Mouse (Mus musculus) activated CD4-positive, CD25-positive, alpha-beta regulatory T cell, adult 4 months (primary cell): ENCODE results near the gene Apobec3. TPM values are rescaled to one million over a fixed set of nuclear protein-coding genes. Genes with fewer than 3 reads are reported as not detected.
A peak's percentile ranks its signal among the peaks of the same experiment; 100 is the strongest.

Experiments used
- ATAC-seq: one replicate; pipeline ENCODE4 v1.8.0; 2017
- polyA plus RNA-seq, 2 experiments: library from polyadenylated mRNA; unstranded; fragments of 100-300 nt; shearing (Covaris generic); gene quantifications; one replicate each; pipeline ENCODE4 v1.2.1; 2017

Gene Apobec3
- polyA plus RNA-seq, 2 experiments from 2014 or later, result 505 to 519 TPM

DNA sequence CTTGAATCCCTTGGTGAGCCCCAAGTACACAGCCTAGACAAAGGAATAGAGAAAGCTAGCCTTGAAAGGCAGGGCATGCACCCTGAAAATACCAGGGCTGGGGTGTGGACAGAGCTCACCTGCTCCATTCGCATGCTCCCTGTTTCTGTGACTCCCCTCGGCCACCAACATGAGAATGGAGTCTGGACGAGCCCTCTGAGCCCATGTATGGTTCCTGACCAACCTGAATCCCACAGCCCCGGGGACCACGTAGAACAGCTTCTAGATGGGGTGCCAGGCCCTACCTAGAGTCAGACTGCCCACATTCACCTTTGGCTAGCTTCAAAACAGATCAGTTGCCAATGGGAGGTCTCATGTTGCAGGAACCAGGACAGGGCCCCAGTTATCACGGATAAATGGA, 59.8 kb downstream of the Apobec3 start:
- ATAC-seq, result no peak

DNA sequence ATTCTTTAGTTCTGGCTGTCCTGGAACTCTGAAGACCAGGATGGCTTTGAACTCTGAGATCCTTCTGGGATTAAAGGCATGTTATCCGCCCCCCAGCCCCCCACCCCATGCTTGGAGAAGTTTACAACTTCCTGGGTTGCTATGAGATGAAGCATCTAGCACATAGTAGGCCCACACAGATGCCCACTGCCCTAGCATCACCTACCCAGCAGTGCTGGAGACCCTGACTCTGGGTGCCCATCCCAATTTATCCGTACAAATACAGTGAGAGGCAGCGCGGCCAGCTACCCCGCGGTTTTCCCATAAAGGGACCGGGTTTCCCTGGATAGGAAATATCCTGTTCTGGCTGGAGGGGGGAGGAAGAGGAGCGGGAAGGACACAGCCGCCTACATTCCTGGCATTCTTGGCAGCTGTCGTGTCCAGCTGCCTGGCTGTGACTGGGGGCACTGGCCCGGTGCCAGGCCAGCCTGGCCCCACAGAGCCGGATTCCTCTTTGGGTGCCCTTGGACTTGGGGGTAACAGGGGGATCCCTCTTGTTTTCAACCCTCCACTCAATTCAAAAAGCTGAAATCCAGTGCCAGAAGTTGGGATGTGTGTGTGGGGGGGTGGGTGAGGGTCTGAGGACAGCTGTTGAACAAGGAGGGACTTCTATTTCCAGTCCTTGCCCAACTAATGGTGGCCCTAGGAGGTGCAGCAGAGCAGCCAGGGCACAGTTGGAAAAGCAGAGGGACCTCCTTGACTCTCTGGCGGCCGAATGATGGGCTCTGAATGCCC, 60.5 kb downstream of the Apobec3 start:
- ATAC-seq, result no peak

DNA sequence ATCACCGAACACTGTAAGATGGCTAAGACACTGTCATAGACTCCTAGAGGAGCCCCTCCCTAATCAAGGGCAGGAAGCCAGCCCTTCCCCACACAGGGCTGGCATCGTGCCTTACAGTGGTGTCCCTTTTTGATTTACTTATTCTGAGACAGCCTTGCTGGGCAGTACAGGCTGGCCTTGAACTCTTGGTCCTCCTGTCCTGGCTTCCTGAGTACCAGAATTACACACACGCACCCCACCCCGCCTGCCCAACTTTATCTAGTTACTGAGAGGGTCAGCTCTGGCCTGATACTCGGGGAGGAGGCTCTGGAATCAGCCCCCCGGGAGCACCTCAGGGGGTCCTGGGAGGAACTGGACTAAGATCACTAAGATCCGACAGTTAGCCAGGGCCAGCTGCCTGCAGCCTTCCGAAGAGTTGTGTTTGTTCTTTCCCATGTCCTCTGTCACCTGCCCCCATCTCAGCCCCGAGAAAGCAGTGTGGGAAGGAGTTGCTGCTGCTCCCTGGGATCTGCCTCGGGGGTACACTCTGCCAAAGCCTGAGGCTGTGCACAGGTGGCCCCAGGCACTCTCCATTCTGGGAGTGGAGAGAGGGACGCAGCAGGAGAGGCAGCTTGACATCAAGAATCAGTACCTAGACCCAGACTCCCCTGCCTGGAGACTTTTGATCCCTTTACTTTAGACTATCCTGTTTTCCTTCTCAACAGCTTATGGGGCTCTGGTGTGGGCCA, 61.2 kb downstream of the Apobec3 start:
- ATAC-seq, result no peak

- no peak for ATAC-seq
Observed at GRCm38 (mm10) chr15:79953470-79953869, 62.0 kb downstream of the Apobec3 start.

GRCm38 (mm10) chr15:79956559-79956958, 65.1 kb downstream of the Apobec3 start:
- peak; percentile 97 for ATAC-seq

GRCm38 (mm10) chr15:79958418-79958817, 67.0 kb downstream of the Apobec3 start:
- no peak for ATAC-seq

GRCm38 (mm10) chr15:79961366-79961921, 70.0 kb downstream of the Apobec3 start:
- no peak for ATAC-seq

- no peak for ATAC-seq
Observed at GRCm38 (mm10) chr15:79962661-79963060, 71.2 kb downstream of the Apobec3 start.

DNA sequence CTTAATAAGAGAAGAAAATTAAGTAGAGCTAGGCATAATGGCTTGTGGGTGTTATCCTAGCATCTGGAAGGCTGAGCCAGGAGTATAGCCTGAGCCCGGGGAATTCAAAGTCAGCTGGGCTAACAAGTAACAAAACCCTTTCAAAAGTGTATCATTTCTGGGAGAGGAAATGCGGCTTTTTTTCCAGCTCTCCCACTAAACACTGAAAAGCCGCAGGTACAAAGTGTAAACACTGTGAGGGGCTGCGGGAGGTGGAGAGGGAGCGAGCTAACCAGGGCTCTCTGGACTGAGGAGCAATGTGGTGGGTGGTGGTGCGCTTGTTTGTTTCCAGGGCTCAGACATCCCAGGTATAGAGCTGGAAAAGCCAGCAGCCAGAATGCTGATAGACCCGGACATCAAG, 72.9 kb downstream of the Apobec3 start:
- ATAC-seq, result no peak

Other genes starting within 250 kb of the Apobec3 start
- under 1 TPM in 1 of 2 experiments, not detected in 1; 0.26 TPM for gene Fam227a, start 232.7 kb upstream of the Apobec3 start, polyA plus RNA-seq
- 10 to 100 TPM; 16.2 to 17.6 TPM for gene Cby1, start 232.5 kb upstream of the Apobec3 start, polyA plus RNA-seq
- gene Tomm22, start 220.8 kb upstream of the Apobec3 start, polyA plus RNA-seq, result 100 to 1,000 TPM; 217 to 224 TPM
- 1 to 10 TPM; 2.9 to 3.6 TPM for gene Josd1, start 203.7 kb upstream of the Apobec3 start, polyA plus RNA-seq
- gene Gtpbp1, start 200.8 kb upstream of the Apobec3 start, polyA plus RNA-seq, result 10 to 100 TPM; 21.2 to 24.9 TPM
- 10 to 100 TPM; 12.7 to 14.3 TPM for gene Sun2, start 149.1 kb upstream of the Apobec3 start, polyA plus RNA-seq
- 1 to 10 TPM; 5.3 to 6.9 TPM for gene Dnal4, start 113.8 kb upstream of the Apobec3 start, polyA plus RNA-seq
- under 1 TPM; 0.09 to 0.11 TPM for gene Nptxr, start 86.9 kb upstream of the Apobec3 start, polyA plus RNA-seq
- gene Npcd, start 57.4 kb upstream of the Apobec3 start, polyA plus RNA-seq, result not detected
- gene Cbx6, start 57.0 kb upstream of the Apobec3 start, polyA plus RNA-seq, result 10 to 100 TPM in 1 of 2 experiments, 1 to 10 TPM in 1; 8.4 to 15.1 TPM
- 10 to 100 TPM; 21.9 to 30.3 TPM for gene Cbx7, start 79.5 kb downstream of the Apobec3 start, polyA plus RNA-seq
- 1 to 10 TPM in 1 of 2 experiments, under 1 TPM in 1; 0.68 to 1.1 TPM for gene Pdgfb, start 123.3 kb downstream of the Apobec3 start, polyA plus RNA-seq
- 1 to 10 TPM in 1 of 2 experiments, not detected in 1; 1.4 TPM for gene Syngr1, start 199.7 kb downstream of the Apobec3 start, polyA plus RNA-seq
- 1,000 to 10,000 TPM; 4,172 to 4,641 TPM for gene Rpl3, start 200.2 kb downstream of the Apobec3 start, polyA plus RNA-seq
- 10 to 100 TPM; 10.7 to 14.5 TPM for gene Tab1, start 241.5 kb downstream of the Apobec3 start, polyA plus RNA-seq